Mouse (Mus musculus) hindbrain, embryonic 13.5 days (tissue): ENCODE results near the gene Adgrd1. TPM values are rescaled to one million over a fixed set of nuclear protein-coding genes. Genes with fewer than 3 reads are reported as not detected.

Experiments
- polyA plus RNA-seq: library from polyadenylated mRNA; unstranded; fragments of >200 nt; fragmentation: Nextera tagmentation; extraction: Ambion mirVana; gene quantifications from 2 replicates; pipeline ENCODE4 v1.2.1, GENCODE M21; 2015

The Adgrd1 gene
- polyA plus RNA-seq, 1 experiment from 2014 or later: 0.14 TPM

Other genes with a start within 250 kb of the Adgrd1 start
- gene Rimbp2, start 143.3 kb upstream of the Adgrd1 start, polyA plus RNA-seq: 4.2 and 5.1 TPM in 2 replicates
- gene Stx2, start 88.2 kb upstream of the Adgrd1 start, polyA plus RNA-seq: 18.0 and 21.1 TPM in 2 replicates
- 416 and 421 TPM in 2 replicates for gene Ran, start 76.7 kb upstream of the Adgrd1 start, polyA plus RNA-seq